Mouse (Mus musculus) heart, adult 2 months (tissue): ENCODE measurements around the gene Ttc13.

Experiments used
- CTCF ChIP-seq: fragments of 200-600 bp; IDR thresholded peaks from 2 replicates; pipeline ENCODE4 v1.8.1; 2022; ENCODE audit warnings: antibody characterized with exemption, mild to moderate bottlenecking, moderate library complexity
- EP300 ChIP-seq: fragments of 200-500 bp; IDR thresholded peaks from 2 replicates; pipeline ENCODE4 v1.6.1; 2011; ENCODE audit warnings: low read depth, low read length, control low read depth; ENCODE audit not compliant: insufficient read depth
- POLR2A ChIP-seq: fragments of 200-500 bp; IDR thresholded peaks from 2 replicates; pipeline ENCODE4 v1.6.1; 2011; ENCODE audit warnings: mild to moderate bottlenecking, low read depth, low read length, control low read depth; ENCODE audit not compliant: insufficient read depth

DNA sequence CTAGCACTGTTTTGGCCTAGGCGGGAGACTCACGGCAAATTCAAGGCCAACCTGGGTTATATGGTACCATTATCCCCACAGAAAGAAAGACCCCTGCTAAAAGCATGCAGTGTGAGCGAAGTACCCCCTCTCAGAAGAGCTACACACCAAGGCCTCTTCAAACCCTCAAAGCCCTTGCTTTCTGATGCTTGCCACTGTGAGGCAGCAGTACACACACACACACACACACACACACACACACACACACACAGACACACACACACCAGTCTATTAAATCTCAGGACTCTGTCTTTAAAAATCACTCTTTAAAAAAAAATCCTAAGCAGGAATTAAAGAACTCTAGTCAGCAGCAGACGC, 57.9 kb downstream of the Ttc13 start:
- TF ChIP-seq CTCF (no peak), EP300 (no peak), POLR2A (no peak)
